Mouse (Mus musculus): ENCODE results near the gene Rbms2. TPM values are rescaled to one million over a fixed set of nuclear protein-coding genes. Genes with fewer than 3 reads are reported as not detected.
"Not testable (repeated sequence)": the region's sequence is repeated elsewhere in the genome, so short reads cannot be mapped to it uniquely, and the experiment has no call there.

The Rbms2 gene
- total RNA-seq (2022), result 10 to 100 TPM; 53.5 to 63.6 (median 60.7) TPM

GRCm38 (mm10) chr10:128179989-128180388 is at the start of gene Rbms2:
Gene Rbms2 (minus strand): TSS chr10:128180297.
- peak in 1 of 2 experiments; percentile 11 for DNase-seq (ENCODE audit: low spot score in 2 of 2)

- DNase-seq (ENCODE audit: low spot score in 2 of 2), result no peak
These were observed 47.9 kb upstream of the Rbms2 start for GRCm38 (mm10) chr10:128228009-128228408.

GRCm38 (mm10) chr10:128227592-128227991 is 47.5 kb upstream of the Rbms2 start:
- no peak for DNase-seq (ENCODE audit: low spot score in 2 of 2)

- no peak for DNase-seq (ENCODE audit: low spot score in 2 of 2)
These were observed 45.4 kb upstream of the Rbms2 start, which contains the start of gene Mip for GRCm38 (mm10) chr10:128225538-128225937. Gene Mip (plus strand): TSS chr10:128225838.

- no peak for DNase-seq (ENCODE audit: low spot score in 2 of 2)
These were observed 45.0 kb upstream of the Rbms2 start for GRCm38 (mm10) chr10:128225064-128225463.

DNA sequence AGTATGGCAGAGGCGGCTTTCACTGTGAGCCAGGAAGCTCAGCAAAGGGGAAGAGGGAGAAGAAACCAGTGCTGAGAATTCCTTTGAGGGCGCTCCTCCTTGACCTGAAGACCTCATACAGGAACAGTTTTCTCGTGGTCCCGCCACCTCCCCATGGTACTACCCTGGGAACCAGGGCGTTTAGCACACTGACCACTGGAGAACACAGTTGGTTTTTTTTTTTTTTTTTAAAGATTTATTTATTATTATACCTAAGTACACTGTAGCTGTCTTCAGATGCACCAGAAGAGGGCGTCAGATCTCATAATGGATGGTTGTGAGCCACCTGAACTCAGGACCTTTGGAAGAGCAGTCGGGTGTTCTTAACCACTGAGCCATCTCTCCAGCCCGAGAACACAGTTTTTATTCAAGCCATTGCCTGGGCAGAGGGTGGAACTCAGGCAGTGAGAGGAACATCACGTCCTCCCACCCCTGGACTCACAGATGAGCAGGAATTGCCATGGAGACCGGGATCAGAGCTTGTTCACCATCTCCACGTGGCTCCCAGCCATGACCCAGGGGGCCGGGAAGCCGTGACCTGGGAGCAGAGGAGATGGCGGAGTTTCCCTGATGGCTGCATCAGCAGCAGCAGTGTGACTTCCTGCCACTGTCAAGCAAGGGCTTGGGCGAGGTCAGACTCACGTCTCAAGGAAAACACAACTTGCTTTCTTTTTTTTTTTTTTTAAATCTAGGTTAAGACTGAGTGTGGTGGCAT is 41.6 kb upstream of the Rbms2 start:
- no peak for DNase-seq (ENCODE audit: low spot score in 2 of 2)

DNA sequence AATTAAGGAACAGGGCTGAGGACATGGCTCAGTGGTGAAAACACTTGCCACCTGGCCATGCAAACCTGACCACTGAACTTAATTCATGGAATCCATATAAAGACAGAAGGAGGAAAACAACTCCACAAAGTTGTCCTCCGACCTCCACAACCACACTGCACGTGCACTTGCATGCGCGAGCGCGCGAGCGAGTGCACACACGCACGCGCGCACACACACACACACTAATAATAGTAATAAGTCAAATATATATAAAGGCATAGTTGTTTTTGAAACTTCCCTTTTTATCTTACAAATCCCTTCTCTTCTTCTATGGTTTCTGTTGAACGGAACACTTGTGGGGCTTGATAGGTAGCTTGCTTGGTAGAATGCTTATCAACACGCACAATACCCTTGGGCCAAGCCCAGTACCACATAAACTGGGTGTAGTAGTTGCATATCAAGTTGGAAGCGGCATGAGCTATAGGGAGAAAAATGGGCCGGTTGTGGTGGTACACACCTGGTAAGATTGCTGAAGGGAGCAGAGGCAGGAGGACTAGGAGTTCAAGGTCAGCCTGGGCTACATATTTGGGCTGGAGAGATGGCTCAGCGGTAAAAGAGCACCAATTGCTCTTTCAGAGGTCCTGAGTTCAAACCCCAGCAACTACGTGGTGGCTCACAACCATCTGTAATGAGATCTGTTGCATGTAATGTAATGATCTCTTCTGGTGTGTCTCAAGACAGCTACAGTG is 38.5 kb upstream of the Rbms2 start:
- no peak for DNase-seq (ENCODE audit: low spot score in 2 of 2)

DNA sequence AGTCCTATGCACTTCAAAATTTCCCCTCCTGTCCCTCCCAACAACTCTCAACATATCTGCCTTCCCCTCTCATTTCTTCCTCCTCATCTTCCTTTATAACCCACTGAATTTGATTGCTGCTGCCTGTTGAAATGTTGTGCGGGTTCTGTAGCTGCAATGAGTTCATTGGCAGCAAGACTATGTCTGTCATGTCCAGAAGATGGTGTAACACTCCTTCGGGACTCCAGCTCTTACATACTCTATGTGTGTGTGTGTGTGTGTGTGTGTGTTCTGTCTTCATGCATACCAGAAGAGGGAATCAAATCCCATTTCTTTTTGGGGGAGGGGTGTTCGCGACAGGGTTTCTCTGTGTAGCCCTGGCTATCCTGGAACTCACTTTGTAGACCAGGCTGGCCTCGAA is 34.9 kb upstream of the Rbms2 start:
- no peak for DNase-seq (ENCODE audit: low spot score in 2 of 2)

DNA sequence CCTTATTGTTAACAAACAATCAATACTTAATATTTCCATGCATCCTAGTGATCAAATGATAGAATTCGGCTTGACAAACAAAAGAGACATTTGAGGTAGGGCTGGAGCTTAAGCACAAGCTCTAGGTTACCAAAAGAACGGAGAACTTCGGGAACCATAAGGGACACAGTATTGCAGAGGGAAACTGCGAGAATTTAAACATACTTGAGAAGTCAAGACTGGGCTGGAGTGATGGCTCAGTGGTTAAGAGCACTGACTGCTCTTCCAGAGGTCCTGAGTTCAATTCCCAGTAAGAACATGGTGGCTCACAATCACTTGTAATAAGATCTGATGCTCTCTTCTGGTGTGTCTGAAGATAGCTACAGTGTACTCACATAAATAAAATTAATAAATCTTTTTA is 34.0 kb upstream of the Rbms2 start:
- DNase-seq (ENCODE audit: low spot score in 2 of 2), result not testable (repeated sequence)

DNA sequence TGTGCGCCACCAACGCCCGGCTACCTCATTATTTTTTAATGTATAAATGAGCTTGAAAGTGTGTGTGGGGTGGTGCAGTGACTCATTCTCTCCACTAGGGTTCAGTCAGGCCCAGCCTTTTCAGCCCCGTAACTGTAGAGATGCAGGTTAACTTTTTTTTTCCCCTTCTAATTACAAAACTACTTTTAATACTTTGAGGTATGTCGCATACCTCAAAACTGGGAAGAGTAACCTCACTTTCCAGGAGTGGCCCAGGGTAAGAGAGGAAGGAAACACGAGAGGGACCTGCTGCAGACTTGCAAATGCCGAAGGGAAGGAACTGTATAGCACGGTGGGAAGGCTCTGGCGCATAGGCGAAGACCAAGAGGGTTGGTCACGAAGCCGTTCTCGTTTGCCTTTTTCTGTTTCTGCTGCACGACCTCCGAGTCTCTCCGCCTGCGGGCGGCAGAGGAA is 32.8 kb upstream of the Rbms2 start:
- peak in 1 of 2 experiments; percentile 35 for DNase-seq (ENCODE audit: low spot score in 2 of 2)

- DNase-seq (ENCODE audit: low spot score in 2 of 2), result no peak
These were observed 32.1 kb upstream of the Rbms2 start for GRCm38 (mm10) chr10:128212148-128212547.

GRCm38 (mm10) chr10:128211390-128212108 is 31.5 kb upstream of the Rbms2 start, which contains the start of gene Spryd4:
Gene Spryd4 (minus strand): TSS chr10:128211807.
- peak; percentile 85 for DNase-seq (ENCODE audit: low spot score in 2 of 2)

DNA sequence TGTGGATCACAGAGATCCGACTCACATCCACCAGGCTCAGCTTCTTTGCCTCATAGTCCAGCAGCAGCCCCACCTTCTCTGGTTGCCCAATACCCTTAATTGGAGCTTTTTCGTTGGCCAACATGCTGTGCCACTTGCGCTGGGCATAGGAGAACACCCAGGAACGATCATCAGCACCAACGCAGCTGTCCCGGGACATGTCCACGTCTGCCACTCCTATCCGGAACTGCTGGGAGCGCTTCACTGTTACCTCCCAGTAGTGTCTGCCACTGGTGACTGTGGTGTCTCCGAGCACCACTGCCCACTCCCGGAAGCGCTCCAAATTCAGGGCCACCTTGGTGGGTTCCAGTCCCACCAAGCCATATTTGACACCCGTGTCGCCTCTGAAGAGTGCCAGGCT is 30.9 kb upstream of the Rbms2 start:
- DNase-seq (ENCODE audit: low spot score in 2 of 2), result no peak

GRCm38 (mm10) chr10:128210131-128210530 is 30.0 kb upstream of the Rbms2 start:
- no peak for DNase-seq (ENCODE audit: low spot score in 2 of 2)

DNA sequence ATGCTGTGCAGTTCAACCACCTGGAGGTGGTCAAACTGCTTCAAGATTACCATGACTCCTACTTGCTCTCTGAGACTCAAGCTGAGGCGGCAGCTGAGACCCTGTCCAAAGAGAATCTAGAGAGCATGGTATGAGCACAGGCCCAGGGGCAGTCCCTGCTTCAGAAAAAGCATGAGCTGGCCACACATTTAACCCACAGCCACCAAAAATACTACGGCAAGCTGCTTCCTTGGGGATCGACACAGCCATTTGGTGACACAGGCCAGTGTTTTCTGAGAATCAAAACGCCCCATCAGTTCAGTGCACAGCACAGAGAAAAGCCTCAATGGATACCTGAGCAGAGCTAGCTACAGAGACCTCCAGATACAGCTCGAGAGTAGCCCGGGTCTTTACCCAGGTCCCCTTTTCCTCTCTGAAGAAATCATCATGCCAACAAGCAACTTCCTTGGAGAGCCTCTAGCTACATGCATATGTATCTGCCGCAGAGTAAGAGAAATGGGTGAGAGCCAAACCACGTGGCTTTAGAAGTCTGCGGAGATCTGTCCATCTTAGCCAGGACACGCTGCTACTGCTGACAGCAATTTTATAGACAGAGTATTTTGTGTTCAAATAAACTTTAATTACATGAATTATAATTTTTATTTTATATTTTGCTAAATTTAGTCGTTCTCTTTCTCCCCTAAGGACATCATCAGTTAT is 29.4 kb upstream of the Rbms2 start:
- DNase-seq (ENCODE audit: low spot score in 2 of 2), result no peak

DNA sequence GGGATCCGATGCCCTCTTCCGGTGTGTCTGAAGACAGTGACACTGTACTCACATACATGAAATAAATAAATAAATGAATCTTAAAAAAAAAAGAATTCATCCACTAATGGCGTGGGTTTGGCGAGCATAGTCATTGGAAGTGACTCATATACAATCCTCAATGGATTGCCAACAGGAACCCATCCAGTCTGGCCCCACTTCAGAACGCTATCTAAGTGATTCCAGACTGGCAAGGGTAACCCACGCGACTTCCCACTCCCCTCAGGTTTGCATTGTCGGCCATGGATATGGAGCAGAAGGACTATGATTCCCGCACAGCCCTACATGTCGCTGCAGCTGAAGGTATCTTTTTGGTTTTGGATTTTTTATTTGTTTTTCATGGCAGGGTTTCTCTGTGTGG is 28.2 kb upstream of the Rbms2 start:
- no peak for DNase-seq (ENCODE audit: low spot score in 2 of 2)

GRCm38 (mm10) chr10:128204941-128205340 is 24.8 kb upstream of the Rbms2 start:
- no peak for DNase-seq (ENCODE audit: low spot score in 2 of 2)

DNA sequence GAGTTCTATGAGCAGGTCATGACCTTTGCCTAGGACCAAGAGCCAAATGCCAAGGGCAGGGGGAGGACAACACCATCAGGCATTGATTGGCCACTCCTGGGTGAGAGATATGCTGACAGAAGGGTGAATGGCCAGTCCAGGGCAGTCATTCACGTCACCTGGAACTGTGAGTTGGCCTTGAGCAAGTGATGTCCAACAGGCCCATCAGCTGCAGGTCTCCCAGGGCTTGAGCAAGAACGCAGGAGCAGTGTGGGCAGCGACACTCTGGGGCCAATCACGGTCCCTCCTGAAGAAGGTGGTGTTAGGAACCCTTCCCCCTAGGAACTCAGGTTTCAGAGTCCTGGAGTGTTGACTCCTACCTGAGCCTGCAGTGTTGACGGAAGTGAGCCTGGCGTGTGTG is 21.8 kb upstream of the Rbms2 start:
- DNase-seq (ENCODE audit: low spot score in 2 of 2), result no peak

GRCm38 (mm10) chr10:128194551-128195461 is 14.7 kb upstream of the Rbms2 start:
- no peak for DNase-seq (ENCODE audit: low spot score in 2 of 2)

- peak; percentile 96 for DNase-seq (ENCODE audit: low spot score in 2 of 2)
These were observed 14.0 kb upstream of the Rbms2 start, which contains the start of gene Gls2 for GRCm38 (mm10) chr10:128194024-128194550. Gene Gls2 (plus strand): TSS chr10:128194457.
